Mouse (Mus musculus): ENCODE results near the gene Aph1a. TPM values are rescaled to one million over a fixed set of nuclear protein-coding genes. Genes with fewer than 3 reads are reported as not detected.

The Aph1a gene
- polyA plus RNA-seq, 1 experiment = 102 TPM

DNA sequence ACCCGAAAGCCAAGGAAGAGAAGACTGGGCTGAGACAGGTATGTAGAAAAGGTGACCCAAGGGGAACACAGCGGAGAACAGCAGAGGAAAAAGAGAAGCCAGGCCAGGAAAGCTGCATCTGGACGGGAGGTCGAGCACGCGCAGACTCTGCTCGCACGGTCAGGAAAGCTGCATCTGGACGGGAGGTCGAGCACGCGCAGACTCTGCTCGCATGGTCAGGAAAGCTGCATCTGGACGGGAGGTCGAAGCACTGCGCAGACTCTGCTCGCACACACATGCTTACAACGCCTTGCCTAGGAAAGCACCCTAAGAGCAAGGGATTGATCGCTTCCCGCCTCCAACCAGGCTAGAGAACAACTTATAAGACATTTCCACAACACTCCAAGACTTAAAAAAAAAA lies 28.2 kb upstream of the Aph1a start:
- no peak for DNase-seq (ENCODE audit: low read depth)
- TF ChIP-seq CTCF (IDR thresholded peaks at IDR 0.05; ENCODE audit: borderline replicate concordance, extremely low read depth, insufficient read depth, insufficient read length) (no peak), POLR2A (IDR thresholded peaks at IDR 0.05; ENCODE audit: borderline replicate concordance, extremely low read depth, insufficient read depth, insufficient read length, poor library complexity, severe bottlenecking) (no peak)

DNA sequence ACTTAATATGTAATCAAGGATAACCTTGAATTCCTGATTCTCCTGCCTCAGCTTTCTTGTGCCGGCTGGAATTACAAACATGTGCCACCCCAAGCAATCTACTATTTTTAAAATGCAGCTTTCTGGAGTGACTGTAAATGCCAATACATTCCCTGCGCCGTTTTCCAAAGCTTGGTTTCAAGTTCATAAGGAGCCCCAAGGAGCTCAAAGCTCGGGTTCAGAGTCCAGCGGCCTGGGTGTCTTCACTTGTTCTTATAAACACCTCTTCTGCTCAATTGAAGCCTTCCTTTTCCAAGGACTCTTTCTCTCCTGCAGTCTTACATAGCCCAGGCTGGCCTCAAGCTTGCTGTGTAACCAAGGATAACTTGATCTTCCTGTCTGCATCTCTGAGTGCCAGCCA lies 27.7 kb upstream of the Aph1a start:
- no peak for DNase-seq (ENCODE audit: low read depth)
- no peak for TF ChIP-seq CTCF (IDR thresholded peaks at IDR 0.05; ENCODE audit: borderline replicate concordance, extremely low read depth, insufficient read depth, insufficient read length)
- no peak for TF ChIP-seq POLR2A (IDR thresholded peaks at IDR 0.05; ENCODE audit: borderline replicate concordance, extremely low read depth, insufficient read depth, insufficient read length, poor library complexity, severe bottlenecking)

DNA sequence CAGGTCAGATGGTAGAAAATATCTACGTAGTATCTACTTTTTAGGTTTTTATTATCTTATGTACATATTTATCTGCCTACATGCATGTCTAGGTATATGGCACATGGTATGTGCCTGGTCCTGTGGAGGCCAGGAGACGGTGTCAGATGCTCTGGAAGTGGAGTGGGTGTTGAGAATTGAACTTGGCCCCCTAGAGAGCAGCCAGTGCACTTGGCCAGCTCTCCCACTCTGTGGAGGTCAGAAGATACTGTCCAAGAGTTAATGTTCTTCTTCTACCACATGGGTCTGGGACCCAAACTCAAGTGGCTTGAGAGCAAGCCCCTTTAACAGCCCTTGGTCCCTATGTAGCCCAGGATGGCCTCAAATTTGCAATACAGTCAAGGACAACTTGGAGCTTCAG lies 26.4 kb upstream of the Aph1a start:
- no peak for TF ChIP-seq POLR2A (IDR thresholded peaks at IDR 0.05; ENCODE audit: borderline replicate concordance, extremely low read depth, insufficient read depth, insufficient read length, poor library complexity, severe bottlenecking)
- TF ChIP-seq CTCF (IDR thresholded peaks at IDR 0.05; ENCODE audit: borderline replicate concordance, extremely low read depth, insufficient read depth, insufficient read length) = no peak

DNA sequence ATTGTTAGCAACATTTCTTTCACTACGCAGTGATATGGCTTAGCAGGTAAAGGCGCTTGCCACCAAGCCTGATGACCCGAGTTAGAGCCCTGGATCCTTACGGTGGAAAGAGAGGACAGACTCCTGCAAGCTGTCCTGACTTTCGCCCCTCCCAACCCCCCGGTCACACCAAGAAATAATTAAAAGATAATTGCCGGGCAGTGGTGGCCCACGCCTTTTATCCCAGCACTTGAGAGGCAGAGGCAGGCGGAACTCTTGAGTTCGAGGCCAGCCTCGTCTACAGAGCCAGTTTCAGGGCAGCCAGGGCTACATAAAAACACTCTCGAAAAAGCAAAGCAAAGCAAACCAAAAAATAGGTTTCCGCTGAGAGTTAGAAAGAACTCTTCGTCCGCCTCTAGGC lies 22.8 kb upstream of the Aph1a start:
- no peak for TF ChIP-seq POLR2A (IDR thresholded peaks at IDR 0.05; ENCODE audit: borderline replicate concordance, extremely low read depth, insufficient read depth, insufficient read length, poor library complexity, severe bottlenecking)
- TF ChIP-seq CTCF (IDR thresholded peaks at IDR 0.05; ENCODE audit: borderline replicate concordance, extremely low read depth, insufficient read depth, insufficient read length) = no peak

More for the DNA sequence above, 26.4 kb upstream of the Aph1a start:
- no peak for DNase-seq (ENCODE audit: low read depth)

DNA sequence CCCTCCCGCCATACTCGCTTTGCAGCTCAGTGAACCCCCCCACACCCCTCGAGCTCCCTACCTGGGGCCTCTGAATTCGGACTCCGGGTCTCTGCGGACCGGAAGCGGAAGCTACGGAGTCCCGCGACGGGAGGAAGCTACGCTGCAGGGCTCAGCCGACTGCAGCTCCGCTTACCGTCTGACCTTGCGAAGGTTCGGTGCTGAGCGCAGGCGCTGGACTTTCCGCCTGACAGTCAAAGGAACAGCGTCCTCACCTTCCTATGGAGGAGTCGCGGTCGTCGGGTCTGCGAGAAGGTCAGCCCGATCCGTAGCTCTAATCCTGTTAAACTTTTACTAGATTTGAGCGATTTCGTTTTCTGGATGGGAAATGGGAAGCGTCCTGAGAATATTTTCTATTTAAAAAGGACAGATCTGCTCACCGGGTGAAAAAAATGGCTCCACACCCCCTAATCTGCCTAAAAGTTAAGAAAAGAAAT lies 22.3 kb upstream of the Aph1a start, which contains the start of gene Mrps21:
Gene Mrps21 (minus strand): TSS at position 128 of the 476 bp plus-strand sequence.
- DNase-seq (ENCODE audit: low read depth) = peak; percentile 96
- TF ChIP-seq CTCF (IDR thresholded peaks at IDR 0.05; ENCODE audit: borderline replicate concordance, extremely low read depth, insufficient read depth, insufficient read length) = no peak
- TF ChIP-seq POLR2A (IDR thresholded peaks at IDR 0.05; ENCODE audit: borderline replicate concordance, extremely low read depth, insufficient read depth, insufficient read length, poor library complexity, severe bottlenecking) = peak; percentile 44; the same call in 1 of the 2 replicates

More for the DNA sequence above, 22.8 kb upstream of the Aph1a start:
- no peak for DNase-seq (ENCODE audit: low read depth)

DNA sequence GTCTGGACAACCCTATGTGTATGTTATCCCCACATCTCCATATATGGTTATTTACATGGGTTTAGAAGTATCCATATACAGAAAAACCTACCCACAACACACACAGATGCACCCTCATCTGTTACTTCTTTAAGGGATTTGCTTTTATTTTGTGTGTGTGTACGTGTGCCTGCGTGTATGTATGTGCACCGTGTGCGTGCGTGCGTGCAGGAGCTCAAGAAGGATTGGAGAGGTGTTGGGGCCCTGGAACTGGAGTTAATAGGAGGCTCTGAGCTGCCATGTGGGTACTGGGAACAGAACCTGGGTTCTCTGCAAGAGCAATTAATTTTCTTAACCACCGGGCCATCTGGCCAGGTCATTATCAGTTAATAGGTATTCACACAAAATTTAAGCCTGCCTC lies 21.7 kb upstream of the Aph1a start:
- DNase-seq (ENCODE audit: low read depth) = peak; percentile 2
- TF ChIP-seq POLR2A (IDR thresholded peaks at IDR 0.05; ENCODE audit: borderline replicate concordance, extremely low read depth, insufficient read depth, insufficient read length, poor library complexity, severe bottlenecking) (no peak), CTCF (IDR thresholded peaks at IDR 0.05; ENCODE audit: borderline replicate concordance, extremely low read depth, insufficient read depth, insufficient read length) (no peak)

DNA sequence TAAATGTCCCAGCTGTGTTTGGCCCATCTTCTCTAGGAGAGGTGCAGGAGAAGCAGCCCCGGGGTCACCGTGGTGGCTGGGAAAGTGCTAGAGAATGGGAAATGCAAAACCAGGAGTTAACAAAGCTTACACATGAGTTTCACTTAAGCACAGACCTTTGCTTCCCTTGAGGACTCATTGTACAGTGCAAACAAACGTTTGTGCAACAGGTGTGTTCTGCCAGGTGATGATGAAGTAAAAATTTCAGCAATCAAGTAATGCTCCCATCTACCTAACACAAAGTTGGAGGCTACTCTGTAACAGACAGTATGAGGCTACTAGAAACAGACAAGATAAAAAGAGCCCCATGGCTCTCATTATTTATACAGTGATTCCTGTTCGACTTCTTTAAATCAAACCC lies 14.7 kb upstream of the Aph1a start:
- no peak for TF ChIP-seq CTCF (IDR thresholded peaks at IDR 0.05; ENCODE audit: borderline replicate concordance, extremely low read depth, insufficient read depth, insufficient read length)
- TF ChIP-seq POLR2A (IDR thresholded peaks at IDR 0.05; ENCODE audit: borderline replicate concordance, extremely low read depth, insufficient read depth, insufficient read length, poor library complexity, severe bottlenecking) = no peak
- no peak for DNase-seq (ENCODE audit: low read depth)

DNA sequence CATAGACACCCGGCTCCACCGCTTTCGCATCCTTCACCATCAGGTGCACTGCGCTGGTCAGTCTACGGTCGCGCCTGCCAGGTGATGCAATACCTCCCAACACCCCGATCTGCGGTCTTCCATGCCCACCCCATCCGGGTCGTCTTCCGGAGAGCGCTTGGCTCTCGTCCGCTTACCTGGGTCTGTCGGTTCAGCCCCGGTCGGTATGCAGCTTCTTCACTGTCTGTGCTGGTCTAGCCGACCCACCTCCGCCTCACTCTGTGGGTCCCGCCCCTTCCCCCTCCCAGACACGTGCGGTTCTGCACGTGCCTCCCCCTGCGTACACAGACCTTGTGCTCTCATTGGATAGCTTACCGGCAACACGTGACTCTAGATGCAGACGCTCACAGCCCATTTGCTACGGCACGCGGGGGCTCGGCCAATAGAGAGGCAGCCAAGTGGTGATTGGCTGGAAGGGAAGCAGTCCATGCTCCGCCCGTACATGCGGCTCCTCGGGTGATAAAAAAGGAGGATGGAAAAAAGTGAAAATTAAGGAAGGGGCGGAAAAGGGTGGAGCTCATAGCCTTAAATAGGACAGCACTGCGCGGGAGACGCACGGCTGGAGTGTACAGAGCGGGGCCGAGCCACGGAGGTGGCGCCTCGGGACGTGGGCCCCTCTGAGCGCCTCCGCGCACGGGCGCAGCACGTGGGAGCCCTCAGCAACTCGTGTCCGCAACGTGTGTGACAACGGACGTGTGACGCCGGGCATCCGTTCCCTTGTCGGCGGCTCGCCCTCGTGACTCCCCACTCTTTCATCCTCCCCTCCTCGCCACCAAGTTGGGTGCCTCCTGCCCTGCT lies 11.6 kb upstream of the Aph1a start, which contains the start of gene Ciart:
Gene Ciart (minus strand): TSS at position 273 of the 837 bp plus-strand sequence.
- peak; percentile 99 for DNase-seq (ENCODE audit: low read depth)
- TF ChIP-seq CTCF (IDR thresholded peaks at IDR 0.05; ENCODE audit: borderline replicate concordance, extremely low read depth, insufficient read depth, insufficient read length) (no peak), POLR2A (IDR thresholded peaks at IDR 0.05; ENCODE audit: borderline replicate concordance, extremely low read depth, insufficient read depth, insufficient read length, poor library complexity, severe bottlenecking) (no peak)

DNA sequence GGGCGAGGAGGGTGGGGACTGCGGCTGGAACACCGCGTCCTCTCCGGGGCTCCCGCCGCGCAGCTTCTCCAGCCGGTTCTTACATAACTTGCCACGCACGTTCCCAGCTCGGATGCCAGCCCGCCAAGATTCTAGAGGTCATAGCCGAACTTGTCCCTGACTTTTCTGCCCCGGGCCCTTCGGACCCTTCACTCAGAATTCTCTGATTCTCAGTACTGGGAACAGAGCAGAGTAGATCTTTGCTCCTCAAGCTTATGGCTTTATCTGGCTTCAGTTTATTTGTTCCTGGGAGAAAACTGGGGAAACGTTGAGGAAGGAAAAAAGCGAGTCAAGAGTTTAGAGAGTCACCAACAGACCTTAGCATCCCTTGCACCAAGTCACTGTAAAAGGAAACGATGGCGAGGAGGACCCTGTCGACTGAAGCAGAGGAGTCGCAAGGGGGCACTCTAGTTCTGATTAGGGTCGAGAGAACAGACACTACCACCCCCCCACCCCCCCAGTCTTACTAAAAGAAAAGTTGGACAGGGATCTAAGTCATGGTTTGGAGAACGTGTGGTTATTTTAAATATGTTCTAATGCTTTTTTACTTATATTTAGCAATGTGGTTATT lies 10.8 kb upstream of the Aph1a start:
- DNase-seq (ENCODE audit: low read depth) = peak; percentile 68
- TF ChIP-seq CTCF (IDR thresholded peaks at IDR 0.05; ENCODE audit: borderline replicate concordance, extremely low read depth, insufficient read depth, insufficient read length) (peak; percentile 52; the same call in 1 of the 2 replicates), POLR2A (IDR thresholded peaks at IDR 0.05; ENCODE audit: borderline replicate concordance, extremely low read depth, insufficient read depth, insufficient read length, poor library complexity, severe bottlenecking) (no peak)

DNA sequence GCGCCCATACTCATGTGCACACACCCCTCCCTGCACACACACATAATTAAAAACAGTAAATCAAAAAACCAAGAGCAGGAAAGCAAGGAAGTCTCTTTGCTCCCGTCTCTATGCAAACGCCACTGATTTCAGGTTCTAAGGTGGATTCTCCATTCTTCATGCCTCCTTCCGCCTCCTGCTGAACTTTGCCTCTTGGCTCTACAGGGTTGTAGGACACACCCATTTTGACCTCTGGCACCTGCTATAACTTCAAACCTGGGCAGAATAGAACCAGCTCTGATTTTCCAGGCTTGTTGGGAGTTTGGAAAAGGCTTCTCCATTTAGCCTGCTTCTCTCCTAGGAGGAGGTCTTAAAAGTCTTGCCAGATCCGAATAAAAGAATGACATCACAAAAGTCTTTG lies 9.4 kb upstream of the Aph1a start:
- DNase-seq (ENCODE audit: low read depth) = no peak
- no peak for TF ChIP-seq CTCF (IDR thresholded peaks at IDR 0.05; ENCODE audit: borderline replicate concordance, extremely low read depth, insufficient read depth, insufficient read length)

DNA sequence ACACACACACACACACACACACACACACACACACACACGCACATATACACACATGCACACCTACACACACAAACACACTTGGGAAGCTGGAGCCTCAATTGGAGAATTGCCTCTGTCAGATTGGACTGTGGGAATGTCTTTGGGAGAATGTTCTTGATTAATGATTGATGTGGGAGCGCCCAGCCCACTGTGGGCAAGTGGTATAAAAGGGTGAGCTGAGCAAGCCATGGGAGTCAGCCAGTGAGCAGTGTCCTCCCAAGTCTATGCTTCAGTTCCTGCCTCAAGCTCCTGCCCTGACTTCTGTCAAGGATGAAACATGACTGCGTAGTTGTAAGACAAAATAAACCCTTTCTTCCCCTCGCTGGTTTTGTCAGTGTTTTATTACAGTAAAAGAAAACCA lies 6.2 kb upstream of the Aph1a start:
- DNase-seq (ENCODE audit: low read depth) = no peak
- no peak for TF ChIP-seq CTCF (IDR thresholded peaks at IDR 0.05; ENCODE audit: borderline replicate concordance, extremely low read depth, insufficient read depth, insufficient read length)
- no peak for TF ChIP-seq POLR2A (IDR thresholded peaks at IDR 0.05; ENCODE audit: borderline replicate concordance, extremely low read depth, insufficient read depth, insufficient read length, poor library complexity, severe bottlenecking)

Data from brain, embryonic 14.5 days (tissue).